Mouse (Mus musculus) right cerebral cortex, postnatal 25 days (tissue): Measurements from ENCODE around the gene Gm20388.

Source experiments
- DNase-seq: peaks from one replicate; pipeline ENCODE4 v3.0.0; 2022

Gene Gm20388

DNA sequence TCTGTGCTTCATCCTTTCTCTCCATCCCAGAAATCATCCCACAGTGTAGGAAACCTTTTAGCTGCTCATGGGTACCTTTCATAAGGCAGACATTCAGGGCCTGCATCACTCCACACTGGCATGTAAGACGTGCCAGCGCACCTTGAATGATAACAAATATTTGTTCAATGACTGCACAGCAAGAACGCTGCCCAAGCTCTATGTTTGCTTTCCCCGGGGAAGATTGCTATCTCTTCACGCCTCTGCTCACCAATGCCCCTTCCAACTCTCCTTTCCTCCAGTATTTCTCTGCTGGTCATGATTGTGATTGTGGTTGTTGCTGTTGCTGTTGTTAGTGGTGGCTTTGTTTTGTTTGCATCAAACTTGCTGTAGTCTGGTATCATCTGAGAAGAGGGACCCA, 4292.3 kb downstream of the Gm20388 start:
- DNase-seq = no peak

DNA sequence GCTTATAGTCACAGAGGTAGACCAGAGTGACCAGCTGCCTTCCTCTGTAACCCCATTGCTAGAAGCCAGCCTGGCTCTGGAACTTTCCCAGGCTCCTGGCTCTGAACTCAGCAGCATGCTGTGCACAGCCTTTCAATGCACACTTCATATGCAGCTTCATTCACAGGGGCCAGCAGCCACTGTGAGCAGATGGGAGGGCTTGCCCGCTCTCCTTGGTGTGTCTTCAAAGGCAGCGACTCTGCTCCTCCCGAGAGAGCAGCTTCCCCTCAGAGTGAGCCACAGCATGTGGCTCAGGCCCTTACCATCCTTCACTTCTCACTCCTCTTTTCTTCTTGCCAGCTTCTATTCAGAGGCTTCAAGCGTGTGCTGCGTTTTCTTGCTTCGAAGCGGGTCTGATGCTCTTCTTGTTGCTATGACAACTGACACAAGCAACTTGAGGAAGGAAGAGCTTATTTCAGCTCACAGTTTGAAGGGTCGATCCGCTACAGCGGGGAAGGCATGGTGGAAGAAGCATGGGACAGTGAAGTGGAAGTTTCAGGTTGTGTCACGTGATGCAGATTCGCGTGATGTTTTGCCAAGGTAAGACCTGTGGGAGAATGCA, 4293.5 kb downstream of the Gm20388 start:
- no peak for DNase-seq

DNA sequence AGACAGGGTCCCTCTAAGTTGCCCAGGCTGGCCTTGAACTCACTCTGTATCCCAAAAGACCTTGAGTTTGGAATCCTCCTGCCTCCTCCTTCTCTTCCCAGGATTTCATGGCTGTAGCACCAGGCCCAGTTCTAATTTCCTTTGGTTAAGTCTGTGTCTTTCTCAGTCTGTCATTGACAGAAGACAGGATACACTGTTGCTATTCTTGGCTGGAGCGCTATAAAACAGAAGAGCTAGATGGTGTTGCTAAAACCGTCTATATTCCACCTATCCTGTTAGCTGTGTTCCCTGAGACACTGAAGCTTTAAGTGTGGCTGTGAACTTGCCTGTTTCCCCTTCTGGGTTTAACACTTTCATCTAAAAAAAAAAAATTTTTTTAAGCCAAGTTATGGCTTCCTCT, 4301.5 kb downstream of the Gm20388 start:
- no peak for DNase-seq

DNA sequence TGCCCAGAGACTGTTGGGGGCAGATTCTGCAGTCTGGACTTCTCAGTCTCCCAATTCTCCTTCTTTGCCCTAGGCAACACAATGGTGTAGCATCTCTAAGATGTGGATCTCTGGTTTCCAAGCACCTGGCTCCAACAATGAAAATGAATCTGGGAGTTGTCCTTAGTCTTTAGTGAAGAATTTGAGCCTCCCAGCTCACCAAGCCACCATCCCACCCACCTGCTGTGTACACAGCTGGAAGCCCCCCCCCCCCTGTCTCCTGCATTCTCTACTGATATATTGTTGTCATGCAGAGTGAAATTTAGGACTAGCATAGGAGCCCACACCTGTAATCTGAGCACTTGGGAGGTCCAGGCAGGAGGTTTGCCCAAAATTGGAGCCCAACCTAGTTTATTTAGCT, 4306.3 kb downstream of the Gm20388 start:
- DNase-seq = no peak

DNA sequence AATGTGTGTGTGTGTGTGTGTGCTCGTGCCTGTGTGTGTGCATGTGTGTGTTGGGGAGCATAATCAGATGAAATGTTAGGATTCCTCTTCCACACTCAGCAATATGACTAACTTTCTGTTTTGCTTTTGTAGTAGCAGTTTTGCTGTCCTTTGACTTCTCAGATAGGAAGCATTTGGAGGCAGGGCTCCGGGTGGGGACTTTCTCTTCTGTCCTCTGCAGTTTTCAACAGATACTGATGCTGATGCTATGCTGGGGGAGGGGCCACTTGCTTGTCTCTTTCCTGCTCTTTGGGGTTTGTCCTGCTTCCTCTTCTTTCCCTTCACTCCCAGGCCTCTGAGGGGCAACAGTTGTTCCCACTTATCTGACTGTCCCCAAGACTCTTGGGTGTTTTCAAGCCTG, 4319.2 kb downstream of the Gm20388 start:
- DNase-seq = no peak

DNA sequence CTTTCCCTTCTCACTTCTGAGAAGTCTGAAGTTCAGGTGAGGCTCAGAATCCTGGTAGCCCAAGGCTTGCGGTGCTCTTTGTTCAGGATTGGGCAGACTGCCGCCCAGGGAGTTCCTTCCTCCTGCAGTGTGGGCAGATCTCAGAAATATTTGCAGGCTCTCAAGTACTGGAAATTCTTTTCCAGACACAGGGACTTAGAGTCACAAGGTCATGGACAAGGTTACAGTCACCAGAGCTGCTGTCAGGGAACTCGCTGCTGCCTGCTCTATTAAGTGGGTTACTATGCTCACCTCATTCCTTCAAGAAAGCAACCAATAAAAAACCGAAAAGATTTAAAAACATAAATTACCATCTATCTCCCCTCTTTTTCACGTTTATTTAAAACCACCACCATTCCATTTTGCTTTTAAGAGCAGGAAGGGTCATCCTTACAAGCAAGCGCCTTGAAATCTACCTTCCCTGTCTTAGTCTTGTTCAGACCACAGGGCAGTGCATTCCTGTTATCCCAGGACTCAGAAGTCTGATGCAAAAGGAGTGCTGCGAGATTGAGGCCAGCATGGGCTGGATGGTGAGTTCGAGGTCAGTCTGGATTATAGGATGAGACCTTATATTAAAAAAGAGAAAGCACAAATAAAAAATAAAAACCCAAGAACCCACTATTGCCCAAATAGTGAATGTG, 4320.0 kb downstream of the Gm20388 start:
- DNase-seq = no peak

DNA sequence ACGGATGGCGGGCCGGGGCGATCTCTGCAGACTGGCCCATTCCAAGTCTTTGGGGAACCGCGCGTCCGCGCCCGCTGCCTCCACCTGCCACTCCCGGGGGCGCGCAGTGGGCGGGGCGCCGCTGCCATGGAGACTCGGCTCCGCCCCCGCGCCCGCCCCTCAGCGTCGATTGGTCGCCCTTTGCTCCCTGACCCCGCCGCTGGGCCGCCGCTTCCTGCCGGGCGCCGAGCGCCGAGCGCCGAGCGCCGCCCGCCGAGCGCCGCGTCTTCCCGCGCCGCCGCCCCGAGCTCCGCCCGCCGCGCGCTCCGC, 4320.5 kb downstream of the Gm20388 start, which contains the start of gene Galnt2:
Gene Galnt2 (plus strand): TSS at position 216 of the 309 bp plus-strand sequence.
- DNase-seq = peak; percentile 93

DNA sequence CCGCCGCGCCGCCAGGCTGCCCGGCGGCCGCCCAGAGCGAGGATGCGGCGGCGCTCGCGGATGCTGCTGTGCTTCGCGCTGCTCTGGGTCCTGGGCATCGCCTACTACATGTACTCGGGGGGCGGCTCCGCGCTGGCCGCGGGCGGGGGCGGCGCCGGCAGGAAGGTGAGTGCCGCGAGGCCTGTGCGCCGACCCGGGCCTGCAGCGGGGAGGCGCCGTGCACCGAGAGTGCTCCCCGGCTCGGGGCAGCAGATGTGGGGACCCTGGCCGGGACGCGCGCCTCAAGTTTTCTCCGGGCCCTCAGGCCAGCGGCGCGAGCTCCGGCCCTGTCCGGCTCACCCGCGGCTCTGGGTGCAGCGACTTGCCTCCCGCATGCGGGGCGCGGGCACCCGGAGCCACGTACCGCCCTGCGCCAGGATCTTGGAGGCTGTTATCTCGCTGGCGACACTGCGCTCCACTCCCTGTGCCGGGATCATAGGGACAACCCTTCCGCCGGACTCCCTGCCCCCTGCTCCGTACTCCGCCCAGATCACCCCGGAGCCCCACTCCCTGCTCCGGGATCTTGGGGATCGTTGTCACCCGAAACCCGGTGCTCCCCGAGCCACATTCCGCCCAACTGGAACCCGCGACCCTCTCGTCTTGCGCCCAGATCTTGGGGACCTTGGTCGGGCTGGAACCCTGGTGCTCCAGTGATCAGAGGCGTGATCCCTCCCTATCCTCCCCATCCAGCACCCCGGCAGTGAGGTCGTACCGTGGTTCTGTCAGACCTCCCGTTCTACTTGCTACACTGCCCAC, 4321.0 kb downstream of the Gm20388 start:
- DNase-seq = peak; percentile 65

DNA sequence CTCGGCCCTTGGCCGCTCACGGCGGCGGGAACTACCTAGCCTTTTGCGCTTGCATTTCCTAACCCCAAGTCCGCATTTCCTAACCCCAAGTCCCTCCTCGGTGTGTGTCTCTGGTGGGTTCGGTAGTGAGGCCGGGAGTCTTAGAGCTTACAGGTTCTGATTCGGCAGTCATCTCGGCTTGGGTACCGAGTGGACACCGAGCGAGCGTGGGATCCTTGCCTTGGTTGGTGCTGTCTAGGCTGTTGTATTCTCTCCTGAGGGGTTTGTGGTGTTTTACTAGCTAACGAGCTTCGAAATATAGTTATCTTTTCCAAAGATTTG, 4321.6 kb downstream of the Gm20388 start:
- no peak for DNase-seq

DNA sequence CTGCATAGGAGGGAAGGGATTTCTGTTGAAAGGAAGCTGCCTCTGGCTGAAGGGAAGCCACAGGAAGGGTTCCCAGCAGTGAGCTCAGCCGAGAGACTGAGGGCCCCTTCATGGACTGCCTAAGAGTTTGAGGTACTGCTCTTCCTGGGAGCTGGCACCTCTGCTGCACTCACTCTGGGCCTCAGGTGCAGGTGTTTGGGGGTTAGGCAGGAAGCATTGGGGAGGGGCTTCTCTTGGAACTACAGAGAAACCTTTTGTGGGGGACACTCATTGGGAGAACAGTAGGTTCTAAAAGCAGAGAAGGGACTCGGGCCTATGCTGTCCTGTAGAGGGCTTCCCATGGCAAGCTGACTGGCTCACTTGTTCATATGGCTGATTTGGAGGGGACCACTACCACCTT, 4323.9 kb downstream of the Gm20388 start:
- DNase-seq = no peak

DNA sequence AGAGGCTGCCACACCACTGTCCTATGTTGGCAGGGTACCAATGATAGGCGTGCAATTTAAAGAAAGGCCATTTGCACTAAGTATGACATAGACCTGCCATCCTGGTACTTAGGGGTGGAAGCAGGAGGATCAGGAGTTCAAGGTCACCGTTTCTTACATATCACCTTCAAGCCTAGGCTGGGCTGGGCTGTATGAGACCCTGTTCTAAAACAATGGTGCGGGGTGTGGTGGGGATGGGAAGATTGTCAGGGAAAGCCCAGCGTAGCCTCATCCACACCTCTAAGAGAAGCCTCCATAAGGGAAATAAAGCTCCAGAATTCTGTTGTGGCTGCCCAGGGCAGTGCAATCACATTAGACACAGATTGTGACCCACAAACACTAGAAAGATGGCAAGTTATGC, 4324.9 kb downstream of the Gm20388 start:
- DNase-seq = no peak

DNA sequence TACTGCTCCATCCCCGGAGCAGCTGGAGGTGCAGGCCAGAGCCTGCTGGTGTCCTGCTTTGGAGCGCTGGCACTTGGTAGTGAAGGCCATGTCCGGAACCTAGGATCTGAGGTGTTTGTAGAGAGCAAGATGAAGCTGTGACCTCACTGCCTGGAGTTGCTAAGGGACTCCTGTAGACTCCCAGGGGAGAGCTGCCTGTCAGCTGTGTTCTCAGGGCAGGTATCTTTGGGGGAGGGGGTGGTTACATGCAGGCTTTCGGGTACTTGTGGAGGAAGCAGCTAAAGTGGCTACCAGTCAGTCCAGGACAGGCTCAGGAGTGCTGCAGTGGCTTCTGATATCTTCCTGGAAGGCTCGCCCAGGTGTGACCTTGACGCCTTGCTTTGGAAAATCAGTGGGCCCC, 4328.7 kb downstream of the Gm20388 start:
- DNase-seq = no peak

DNA sequence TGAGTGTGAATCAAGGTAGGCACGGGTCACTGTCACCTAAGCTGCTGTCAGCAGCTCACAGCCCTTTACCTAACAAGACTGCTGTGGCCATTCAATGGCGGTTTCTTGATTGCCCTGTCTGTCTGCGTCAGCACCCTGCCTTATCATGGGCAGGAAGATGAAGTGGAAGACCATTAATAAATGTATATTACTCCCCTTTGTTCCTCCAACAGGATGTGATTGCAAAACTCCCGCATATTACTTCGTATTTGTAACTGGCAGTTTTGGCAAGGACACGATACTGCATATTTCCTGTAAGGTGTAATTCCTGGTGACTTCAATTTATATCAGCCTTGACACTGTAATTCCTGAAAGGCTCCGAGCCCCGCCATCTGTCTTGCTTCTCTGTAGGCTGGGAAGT, 4330.3 kb downstream of the Gm20388 start:
- DNase-seq = no peak

DNA sequence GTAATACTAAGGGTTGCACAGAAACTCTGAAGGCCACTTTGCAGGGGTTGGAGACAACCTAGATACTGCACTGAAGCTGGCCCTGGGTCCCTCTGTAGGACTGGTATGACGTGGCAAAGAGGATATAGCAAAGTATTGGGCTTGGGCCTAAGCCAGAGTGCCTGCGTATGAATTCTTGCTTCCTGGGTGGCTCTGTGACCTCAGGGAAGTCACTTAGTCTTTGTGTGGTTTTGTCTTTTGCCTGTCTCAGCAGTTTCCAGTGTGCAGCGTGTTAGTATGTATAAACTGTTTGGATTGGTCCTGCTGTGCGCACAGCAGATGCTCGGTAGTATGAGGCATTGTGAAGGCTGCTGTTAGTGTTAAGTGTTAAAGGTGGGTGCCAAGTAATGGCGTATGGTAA, 4331.6 kb downstream of the Gm20388 start:
- no peak for DNase-seq

DNA sequence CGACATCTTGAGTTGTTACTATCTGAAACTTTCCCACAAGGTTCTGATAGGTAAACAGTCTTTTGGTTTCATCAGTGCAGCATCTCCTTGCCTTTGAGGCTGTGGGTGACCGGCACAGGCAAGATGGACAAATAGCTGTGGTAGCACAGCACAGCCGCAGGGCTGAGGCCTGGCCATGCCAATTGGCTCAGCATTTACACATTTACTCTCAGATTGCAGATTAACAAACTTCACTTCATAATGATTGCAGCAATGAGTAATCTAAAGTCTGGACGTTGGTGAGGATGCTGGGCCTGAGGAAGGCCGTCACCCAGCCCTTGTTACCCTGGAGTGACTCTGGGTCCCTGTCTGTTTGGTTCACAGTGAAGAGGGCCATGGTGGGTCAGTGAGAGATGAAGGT, 4332.3 kb downstream of the Gm20388 start:
- DNase-seq = no peak

DNA sequence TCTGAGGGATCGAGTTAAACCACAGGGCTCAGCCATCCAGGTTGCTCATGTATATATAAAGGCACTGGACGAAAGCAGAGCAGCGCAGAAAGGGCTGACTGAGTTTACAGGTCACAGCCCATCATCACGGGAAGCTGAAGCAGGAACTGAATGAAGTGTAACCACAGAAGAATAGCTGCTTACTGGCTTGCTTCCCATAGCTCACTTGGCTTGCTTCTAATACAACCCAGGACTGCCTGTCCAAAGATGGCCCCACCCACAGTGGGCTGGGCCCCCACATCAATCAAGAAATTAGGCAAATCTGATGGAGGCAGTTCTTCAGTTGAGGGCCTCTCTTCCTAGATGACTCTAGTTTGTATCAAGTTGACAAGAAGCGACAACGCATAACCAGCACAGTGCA, 4336.9 kb downstream of the Gm20388 start:
- no peak for DNase-seq

DNA sequence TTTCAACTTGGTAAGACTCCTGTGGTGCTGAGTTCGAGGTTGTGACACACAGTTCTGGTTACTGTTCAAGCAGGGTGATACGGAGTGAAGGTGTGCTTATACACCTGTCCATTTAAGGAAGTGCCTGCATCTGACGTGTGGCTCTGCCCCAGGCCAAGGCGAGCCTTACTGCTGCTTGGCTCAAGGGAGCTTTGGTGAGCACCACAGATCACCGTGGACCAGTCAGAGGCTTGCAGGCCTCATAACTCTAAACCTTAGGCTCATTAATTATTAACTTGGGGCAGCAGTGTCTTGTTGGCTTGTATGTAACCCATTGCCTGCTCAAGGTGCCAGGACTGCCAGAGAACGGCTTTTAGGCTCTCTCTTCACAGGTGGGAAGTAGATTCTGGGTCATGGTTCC, 4338.0 kb downstream of the Gm20388 start:
- no peak for DNase-seq

DNA sequence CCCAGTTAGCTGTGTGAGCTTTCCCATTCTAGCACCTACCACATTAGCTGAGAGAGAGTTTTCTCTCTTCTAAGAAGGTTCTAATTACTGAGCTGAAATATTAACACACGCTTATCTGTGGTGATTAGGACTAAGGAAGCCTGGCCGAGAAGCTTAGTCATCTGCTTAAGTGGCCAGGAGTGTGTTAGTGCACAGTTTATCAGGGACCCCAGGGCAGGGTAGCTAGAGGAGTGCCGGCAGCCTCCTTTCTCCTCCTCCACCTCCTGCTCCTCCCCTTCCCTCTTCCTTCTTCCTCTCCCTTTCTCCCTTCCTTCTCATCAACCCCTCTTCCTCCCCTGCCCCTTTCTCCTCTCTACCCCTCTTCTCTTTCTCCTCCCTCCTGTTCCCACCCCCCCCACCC, 4339.6 kb downstream of the Gm20388 start:
- DNase-seq = no peak

DNA sequence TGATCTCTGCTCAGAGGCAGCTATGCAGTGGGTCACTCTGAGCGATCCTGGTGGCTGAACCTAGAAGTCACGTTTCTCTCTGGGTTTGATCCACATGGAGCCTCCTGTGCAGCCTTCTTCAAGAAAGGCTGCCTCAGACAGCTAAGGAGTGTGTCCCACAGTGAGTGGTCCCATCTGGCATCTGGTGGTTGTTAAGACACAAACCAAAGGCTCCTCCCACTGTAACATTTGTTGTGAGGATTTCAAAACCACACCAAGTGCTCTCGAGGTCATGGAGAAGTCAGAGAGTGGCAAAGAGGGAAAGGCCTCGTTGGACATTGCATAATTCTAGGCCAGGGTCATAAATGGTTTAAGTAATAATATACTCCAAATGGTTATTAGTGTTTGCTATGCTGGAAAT, 4340.1 kb downstream of the Gm20388 start:
- no peak for DNase-seq

DNA sequence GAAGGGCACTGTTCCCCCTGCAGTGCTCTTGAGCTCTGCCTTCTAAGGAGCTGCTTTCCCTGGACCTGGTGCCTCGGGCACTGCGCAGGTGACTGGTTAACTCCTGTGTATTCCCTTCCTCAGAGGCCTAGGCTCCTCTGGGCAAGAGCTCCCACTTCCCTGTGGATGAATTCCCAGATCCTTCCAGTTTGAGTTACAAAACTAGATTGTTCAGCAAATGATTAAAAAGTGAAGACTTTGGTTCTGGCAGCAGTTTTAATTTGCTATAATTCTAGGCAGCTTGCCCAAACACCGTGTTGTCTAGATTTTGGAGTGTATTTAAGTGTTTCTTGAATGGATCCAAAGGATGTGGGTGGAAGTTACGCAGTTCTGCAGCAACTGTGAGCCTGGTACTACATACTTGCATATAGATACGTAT, 4341.9 kb downstream of the Gm20388 start:
- no peak for DNase-seq

DNA sequence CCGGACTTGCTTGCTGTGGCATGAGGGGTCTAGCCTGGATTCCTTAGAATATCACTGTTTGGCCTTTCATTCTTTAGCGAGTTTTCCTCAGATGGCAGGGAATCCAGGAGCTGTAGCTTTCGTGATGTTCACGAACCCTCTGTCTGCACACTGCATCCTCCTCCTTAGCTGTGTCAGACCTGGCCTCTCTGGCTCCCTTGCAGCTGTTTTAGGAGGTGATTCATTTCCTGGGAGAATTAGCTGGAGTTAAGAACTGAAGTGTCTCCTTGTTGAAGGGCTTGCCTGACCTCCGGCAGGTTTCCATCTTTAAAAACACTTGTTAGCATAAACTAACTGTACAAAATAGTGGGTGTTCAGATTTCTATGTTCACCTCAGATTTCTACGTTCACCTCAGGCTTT, 4343.3 kb downstream of the Gm20388 start:
- DNase-seq = no peak

DNA sequence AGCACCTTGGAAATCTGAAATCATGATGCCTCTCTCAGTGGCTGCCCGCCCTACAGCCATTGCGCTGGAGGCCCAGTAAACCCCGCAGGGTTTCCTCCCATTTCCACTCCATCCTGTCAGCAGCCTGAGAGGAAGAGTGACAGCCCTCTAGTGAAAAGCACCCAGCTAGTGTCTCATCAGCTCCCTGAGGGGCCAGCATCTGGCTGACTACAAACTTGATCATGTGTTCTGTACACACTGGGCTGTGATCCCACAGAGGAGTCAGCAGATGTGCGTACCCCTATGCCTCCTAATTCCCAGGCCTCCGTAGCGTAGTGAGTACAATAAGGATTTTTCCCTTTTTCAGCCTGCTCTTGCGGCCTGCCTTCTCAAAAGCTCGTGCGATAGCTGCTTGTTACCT, 4346.2 kb downstream of the Gm20388 start:
- no peak for DNase-seq

DNA sequence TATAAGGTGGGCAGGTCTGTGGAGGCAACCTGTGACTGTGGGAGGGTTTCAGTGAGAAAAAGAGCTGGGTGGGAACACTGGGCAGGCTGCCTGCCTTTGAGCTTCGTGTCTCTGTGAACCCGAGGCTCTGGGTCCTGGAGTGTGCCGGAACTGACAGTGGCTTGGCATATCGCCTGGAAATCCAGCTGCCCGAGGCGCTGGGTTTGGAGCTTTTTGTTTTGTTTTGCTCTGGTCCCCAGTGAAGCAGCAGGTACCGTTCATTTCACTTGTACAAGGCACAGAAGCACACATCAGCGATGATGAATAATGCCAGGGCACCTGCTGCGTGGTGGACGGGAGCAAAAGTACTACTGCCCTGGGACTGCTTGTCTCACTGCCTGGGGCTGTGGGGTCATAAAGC, 4346.7 kb downstream of the Gm20388 start:
- DNase-seq = peak; percentile 45

DNA sequence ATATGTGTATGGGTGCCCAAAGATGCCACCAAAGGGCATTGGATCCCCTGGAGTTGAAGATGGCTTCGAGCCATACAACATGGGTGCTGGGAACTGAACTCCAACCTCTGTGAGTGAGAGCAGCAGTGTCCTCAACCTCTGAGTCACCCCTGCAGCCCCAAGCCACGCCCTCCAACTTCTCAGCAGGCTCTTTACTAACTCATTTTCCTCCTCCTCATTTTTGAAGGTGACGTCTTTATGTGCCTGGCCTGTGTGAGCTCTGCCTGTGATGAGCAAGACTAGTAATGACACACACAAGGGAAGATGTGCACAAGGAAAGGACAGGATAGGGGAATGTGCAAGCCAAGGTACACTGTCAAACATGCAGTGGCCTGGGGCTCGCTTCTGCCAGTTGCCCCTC, 4348.5 kb downstream of the Gm20388 start:
- no peak for DNase-seq

DNA sequence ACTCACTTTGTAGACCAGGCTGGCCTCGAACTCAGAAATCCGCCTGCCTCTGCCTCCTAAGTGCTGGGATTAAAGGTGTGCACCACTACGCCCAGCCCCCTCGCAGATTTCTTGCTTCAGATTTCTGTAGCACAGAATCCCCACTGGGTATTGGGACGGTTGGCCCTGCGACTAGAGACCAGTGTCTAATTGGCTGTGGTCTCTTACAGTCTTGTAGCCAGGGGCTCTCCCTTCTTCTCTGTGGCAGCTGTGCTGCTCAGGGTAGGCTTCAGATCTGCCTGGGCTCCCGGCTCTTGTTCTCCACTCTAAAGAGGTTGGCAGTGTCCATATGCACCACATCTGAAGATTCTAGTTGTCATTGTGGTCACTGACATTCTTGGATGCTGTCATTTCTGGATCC, 4349.3 kb downstream of the Gm20388 start:
- DNase-seq = no peak
